Mouse (Mus musculus): ENCODE results near the gene Capns1. TPM values are rescaled to one million over a fixed set of nuclear protein-coding genes. Genes with fewer than 3 reads are reported as not detected.

The Capns1 gene
- total RNA-seq (2023) = 210 and 217 TPM in 2 replicates

GRCm38 (mm10) chr7:30198481-30198971 is at the start of gene Capns1:
Capns1 (minus strand) TSS chr7:30198811.

GRCm38 (mm10) chr7:30235625-30236024 is 37.0 kb upstream of the Capns1 start, which contains the start of gene Ovol3:
Ovol3 (minus strand) TSS chr7:30235725.

GRCm38 (mm10) chr7:30231669-30232454 is 33.3 kb upstream of the Capns1 start, which contains the start of the genes Polr2i and Tbcb:
Polr2i (plus strand) TSS chr7:30231948.
Tbcb (minus strand) TSS chr7:30232272.

GRCm38 (mm10) chr7:30183879-30184289 is 14.7 kb downstream of the Capns1 start, which contains the start of gene Cox7a1:
Cox7a1 (plus strand) TSS chr7:30184144.

GRCm38 (mm10) chr7:30169583-30170282 is 28.9 kb downstream of the Capns1 start, which contains the start of gene Zfp146:
Zfp146 (minus strand) TSS chr7:30169750.

Other genes with a start within 250 kb of the Capns1 start
- gene Zfp74, start 244.7 kb downstream of the Capns1 start, total RNA-seq (2023) = 1.9 and 2.3 TPM in 2 replicates
- 14.7 and 22.5 TPM in 2 replicates for gene Zfp568, start 214.9 kb downstream of the Capns1 start, total RNA-seq (2023)
- 0.22 and 0.25 TPM in 2 replicates for gene Zfp14, start 147.4 kb downstream of the Capns1 start, total RNA-seq (2023)
- gene Zfp82, start 125.9 kb downstream of the Capns1 start, total RNA-seq (2023) = 0.14 TPM in 1 of 2 replicates, not detected in the other
- not detected in 2 replicates for gene Gm26920, start 108.4 kb downstream of the Capns1 start, total RNA-seq (2023)
- gene Zfp566, start 108.3 kb downstream of the Capns1 start, total RNA-seq (2023) = 0.28 and 0.52 TPM in 2 replicates
- 3.6 and 4.7 TPM in 2 replicates for gene Zfp260, start 104.0 kb downstream of the Capns1 start, total RNA-seq (2023)
- 8.6 and 15.5 TPM in 2 replicates for gene Zfp382, start 76.9 kb downstream of the Capns1 start, total RNA-seq (2023)
- gene Zfp146, start 29.1 kb downstream of the Capns1 start, total RNA-seq (2023) = 12.9 and 13.6 TPM in 2 replicates
- 2.1 TPM in 1 of 2 replicates, not detected in the other for gene Cox7a1, start 14.7 kb downstream of the Capns1 start, total RNA-seq (2023)
- gene Polr2i, start 33.1 kb upstream of the Capns1 start, total RNA-seq (2023) = 13.6 and 20.7 TPM in 2 replicates
- 35.3 and 41.6 TPM in 2 replicates for gene Tbcb, start 33.5 kb upstream of the Capns1 start, total RNA-seq (2023)
- gene Ovol3, start 36.9 kb upstream of the Capns1 start, total RNA-seq (2023) = not detected in 2 replicates
- gene Thap8, start 81.3 kb upstream of the Capns1 start, total RNA-seq (2023) = 0.50 TPM in 1 of 2 replicates, not detected in the other
- 16.4 and 19.5 TPM in 2 replicates for gene Wdr62, start 81.6 kb upstream of the Capns1 start, total RNA-seq (2023)
- not detected in 2 replicates for gene Clip3, start 92.9 kb upstream of the Capns1 start, total RNA-seq (2023)
- gene Alkbh6, start 109.9 kb upstream of the Capns1 start, total RNA-seq (2023) = 12.1 and 19.6 TPM in 2 replicates
- 0.73 TPM in 1 of 2 replicates, not detected in the other for gene Syne4, start 116.0 kb upstream of the Capns1 start, total RNA-seq (2023)
- gene E130208F15Rik, start 122.9 kb upstream of the Capns1 start, total RNA-seq (2023) = 0.29 TPM in 1 of 2 replicates, not detected in the other
- 1.9 and 3.6 TPM in 2 replicates for gene Sdhaf1, start 125.1 kb upstream of the Capns1 start, total RNA-seq (2023)
- not detected in 2 replicates for gene Lrfn3, start 164.0 kb upstream of the Capns1 start, total RNA-seq (2023)
- gene Tyrobp, start 214.9 kb upstream of the Capns1 start, total RNA-seq (2023) = 2,000 and 2,325 TPM in 2 replicates
- gene Hcst, start 221.0 kb upstream of the Capns1 start, total RNA-seq (2023) = 115 and 126 TPM in 2 replicates
- 82.7 and 113 TPM in 2 replicates for gene Nfkbid, start 222.9 kb upstream of the Capns1 start, total RNA-seq (2023)
- 0.25 TPM in 1 of 2 replicates, not detected in the other for gene Aplp1, start 246.7 kb upstream of the Capns1 start, total RNA-seq (2023)

All from neutrophil, adult 65 days (primary cell).